Mouse (Mus musculus) kidney, embryonic 16.5 days (tissue): ENCODE results near the gene Gm42417. TPM values are rescaled to one million over a fixed set of nuclear protein-coding genes. Genes with fewer than 3 reads are reported as not detected.

Source experiments
- ATAC-seq: fragments of 200-750 bp; cut with Nextera tagmentation; 2 replicates; pipeline ENCODE4 v1.8.0; 2017; ENCODE audit warnings: moderate TSS enrichment; ENCODE audit not compliant: low FRiP score, low TSS enrichment
- H3K27ac ChIP-seq: fragments of 300-500 bp; sonication (generic); 2 replicates; pipeline ENCODE4 v1.5.1; 2014; ENCODE audit warnings: low read length
- H3K27me3 ChIP-seq: fragments of 300-500 bp; sonication (generic); 2 replicates; pipeline ENCODE4 v1.6.1; 2014; ENCODE audit warnings: low read length, control low read depth, mixed read lengths; ENCODE audit not compliant: insufficient read depth
- H3K36me3 ChIP-seq: fragments of 300-500 bp; sonication (generic); 2 replicates; pipeline ENCODE4 v1.6.1; 2014; ENCODE audit warnings: low read length, control low read depth, mixed read lengths; ENCODE audit not compliant: insufficient read depth
- H3K4me1 ChIP-seq: fragments of 300-500 bp; sonication (generic); 2 replicates; pipeline ENCODE4 v1.6.1; 2014; ENCODE audit warnings: low read length, control low read depth, mixed read lengths; ENCODE audit not compliant: insufficient read depth
- H3K4me2 ChIP-seq: fragments of 300-500 bp; sonication (generic); replicated peaks from 2 replicates; pipeline ENCODE4 v1.6.1; 2014; ENCODE audit warnings: low read depth, low read length
- H3K4me3 ChIP-seq: fragments of 300-500 bp; sonication (generic); 2 replicates; pipeline ENCODE4 v1.5.1; 2014; ENCODE audit warnings: mild to moderate bottlenecking, low read length
- H3K9ac ChIP-seq: fragments of 300-500 bp; sonication (generic); replicated peaks from 2 replicates; pipeline ENCODE4 v1.6.1; 2014; ENCODE audit warnings: low read length
- H3K9me3 ChIP-seq: fragments of 300-500 bp; sonication (generic); 2 replicates; pipeline ENCODE4 v1.6.1; 2016; ENCODE audit warnings: low read length, control low read depth
- WGBS: fragments of 180-500 bp; shearing (Covaris S2); extraction: QIAGEN DNeasy Blood & Tissue Kit; methylation state at CpG from one replicate; pipeline ENCODE4 v1.1.7; 2014; 5-methylcytosine and 5-hydroxymethylcytosine counted together
- polyA plus RNA-seq: library from polyadenylated mRNA; unstranded; fragments of >200 nt; fragmentation: Nextera tagmentation; extraction: Ambion mirVana; gene quantifications from 2 replicates; pipeline ENCODE4 v1.2.1, GENCODE M21; 2015

The Gm42417 gene
- polyA plus RNA-seq, 1 experiment from 2014 or later: 0.30 TPM

DNA sequence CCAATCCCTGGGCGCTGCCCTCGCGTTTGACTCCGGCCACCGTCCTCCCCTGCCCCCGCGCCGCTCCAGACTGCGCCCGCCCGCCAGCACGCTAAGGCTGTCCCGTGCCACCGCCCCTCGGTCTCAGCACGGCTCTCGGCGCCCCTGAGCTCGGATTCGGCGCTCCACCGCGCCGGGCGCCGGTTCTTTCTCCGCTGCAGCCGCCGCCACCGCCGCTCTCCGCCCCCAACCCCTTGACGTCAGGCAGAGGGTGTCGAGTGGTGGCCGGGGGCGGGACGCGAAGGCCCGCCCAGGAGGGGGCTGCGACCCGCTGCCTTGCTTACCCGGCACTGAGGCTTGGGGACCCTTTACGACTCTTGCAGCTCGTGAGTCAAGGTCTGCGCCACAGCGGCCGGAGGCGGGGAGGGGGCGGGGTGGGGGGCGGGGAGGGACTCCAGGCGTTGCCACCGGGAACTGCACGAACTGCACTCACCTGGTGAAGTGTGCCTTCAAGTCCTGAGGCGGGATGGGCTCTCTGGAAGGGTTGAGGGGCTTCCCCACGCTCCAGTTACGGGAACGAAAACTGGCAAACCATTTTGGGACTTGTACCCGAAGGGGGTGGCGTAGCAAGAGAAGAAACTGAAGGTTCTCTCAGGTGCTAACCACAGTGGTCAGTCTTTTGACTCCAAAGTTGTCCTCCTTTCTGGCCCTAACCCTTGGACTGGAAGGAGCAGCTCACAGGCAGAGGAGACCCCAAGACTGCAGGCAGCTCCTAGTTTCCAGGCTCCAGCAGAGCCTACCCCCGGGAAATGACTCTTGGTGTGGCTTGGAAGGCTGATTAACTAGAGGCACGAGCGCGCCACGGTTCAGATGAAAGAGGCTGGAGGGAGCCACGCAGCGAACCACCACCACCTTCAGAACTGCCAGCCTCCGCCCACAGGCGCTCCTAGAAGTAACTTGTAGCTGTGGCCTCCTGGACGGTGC, 19.1 kb upstream of the Gm42417 start, which contains the start of gene Sema4c:
Gene Sema4c (minus strand): TSS at position 319 of the 963 bp plus-strand sequence.
- no peaks in the 10 kb centered on the region for H3K9me3 ChIP-seq
- peaks cover 16% of the 10 kb centered on the region for H3K36me3 ChIP-seq
- peak within 1 kb of the TSS; percentile 97 for H3K4me2 ChIP-seq
- H3K4me1 ChIP-seq: peaks cover 77% of the 10 kb centered on the region
- H3K9ac ChIP-seq: peak within 1 kb of the TSS; percentile 90
- peak; percentile 73 for ATAC-seq
- H3K27me3 ChIP-seq: no peaks in the 10 kb centered on the region
- peak within 1 kb of the TSS; percentile 89 for H3K4me3 ChIP-seq
- under 1% methylated on average over 64 of the region's 69 CpGs for WGBS
- peak within 1 kb of the TSS; percentile 98 for H3K27ac ChIP-seq

DNA sequence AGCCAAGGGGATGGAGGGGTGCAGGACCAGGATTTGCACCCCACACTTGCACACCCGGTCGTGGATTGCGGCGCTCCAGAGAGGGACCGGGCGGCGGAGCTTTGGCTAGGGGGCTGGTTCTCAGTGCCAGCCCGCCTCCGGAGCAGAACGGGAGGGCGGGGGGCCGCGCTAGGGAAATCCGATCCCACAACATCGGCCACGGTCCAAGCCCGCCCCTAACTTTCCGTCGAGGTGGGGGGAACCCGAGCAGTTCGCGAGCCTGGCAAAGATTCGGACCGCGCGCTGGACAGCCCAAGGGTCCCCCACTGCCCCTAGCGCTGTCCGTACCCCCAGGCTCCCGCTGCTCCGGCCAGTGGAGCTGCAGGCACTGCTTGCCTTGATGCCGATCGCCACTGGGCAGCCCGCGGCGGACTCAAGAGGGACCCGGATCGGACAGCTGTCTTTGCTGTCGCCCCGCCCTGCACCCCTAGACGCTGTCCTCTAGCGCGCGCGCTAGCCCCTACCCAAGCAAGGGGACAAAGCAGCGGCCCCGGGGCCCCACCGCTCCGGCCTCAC, 18.3 kb upstream of the Gm42417 start:
- peak overlapping the region; percentile 90 for H3K9ac ChIP-seq
- H3K36me3 ChIP-seq: peaks cover 24% of the 10 kb centered on the region
- peak overlapping the region; percentile 89 for H3K4me3 ChIP-seq
- H3K4me1 ChIP-seq: peaks cover 76% of the 10 kb centered on the region
- no peaks in the 10 kb centered on the region for H3K9me3 ChIP-seq
- no peaks in the 10 kb centered on the region for H3K27me3 ChIP-seq
- under 1% methylated on average over 48 of the region's 48 CpGs for WGBS
- ATAC-seq: peak; percentile 78
- H3K4me2 ChIP-seq: peak overlapping the region; percentile 97
- peak overlapping the region; percentile 98 for H3K27ac ChIP-seq

DNA sequence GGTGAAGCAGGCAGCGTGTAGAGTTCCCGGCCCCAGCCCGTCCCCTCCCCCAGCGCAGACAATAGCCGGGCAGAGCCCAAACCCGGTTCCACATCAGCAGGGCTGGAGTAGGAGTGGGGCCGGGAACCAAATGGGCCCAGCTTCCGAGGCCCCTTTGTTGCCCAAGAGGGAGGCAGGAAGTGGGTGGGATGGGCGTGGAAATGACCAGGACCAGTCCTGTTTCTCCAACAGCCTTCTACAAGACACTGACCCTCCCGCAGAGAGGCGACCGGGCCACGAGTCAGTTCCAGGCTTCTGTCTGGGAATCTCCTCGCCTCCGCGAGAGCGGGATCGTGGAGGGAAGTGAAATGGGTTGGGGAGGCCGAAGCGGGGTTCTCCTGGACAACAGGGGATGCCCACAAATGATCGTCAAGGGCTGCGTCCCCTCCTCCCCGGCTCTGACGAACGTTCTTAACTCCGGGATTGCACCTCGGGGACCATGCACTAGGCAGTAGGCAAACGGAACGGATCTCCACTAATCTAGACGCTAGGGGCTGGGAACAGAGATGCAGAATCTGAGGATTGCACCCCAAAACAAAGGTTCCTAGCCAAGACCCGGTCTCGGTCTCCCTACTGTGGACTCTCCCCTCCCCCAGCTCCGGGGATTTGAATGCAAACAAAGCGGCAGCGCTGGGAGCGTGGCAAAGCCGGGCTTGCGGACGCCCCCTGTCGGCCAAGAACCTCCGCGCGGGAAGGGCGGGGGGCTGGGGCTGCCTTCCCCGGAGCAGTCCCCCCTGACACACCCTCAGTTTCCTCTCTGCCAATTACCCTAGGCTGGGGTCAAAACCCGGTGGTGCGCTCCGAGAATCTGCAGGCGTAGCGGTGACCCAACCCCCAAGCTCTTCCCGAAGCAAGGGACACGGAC, 17.6 kb upstream of the Gm42417 start:
- Histone ChIP-seq H3K9me3 (no peaks in the 10 kb centered on the region), H3K27ac (peak overlapping the region; percentile 98), H3K36me3 (peaks cover 31% of the 10 kb centered on the region), H3K4me3 (peak overlapping the region; percentile 89), H3K9ac (peak overlapping the region; percentile 90), H3K4me2 (peak overlapping the region; percentile 97), H3K27me3 (no peaks in the 10 kb centered on the region), H3K4me1 (peaks cover 71% of the 10 kb centered on the region)
- ATAC-seq: peak; percentile 78
- 0% methylated on average over 52 of the region's 52 CpGs for WGBS

DNA sequence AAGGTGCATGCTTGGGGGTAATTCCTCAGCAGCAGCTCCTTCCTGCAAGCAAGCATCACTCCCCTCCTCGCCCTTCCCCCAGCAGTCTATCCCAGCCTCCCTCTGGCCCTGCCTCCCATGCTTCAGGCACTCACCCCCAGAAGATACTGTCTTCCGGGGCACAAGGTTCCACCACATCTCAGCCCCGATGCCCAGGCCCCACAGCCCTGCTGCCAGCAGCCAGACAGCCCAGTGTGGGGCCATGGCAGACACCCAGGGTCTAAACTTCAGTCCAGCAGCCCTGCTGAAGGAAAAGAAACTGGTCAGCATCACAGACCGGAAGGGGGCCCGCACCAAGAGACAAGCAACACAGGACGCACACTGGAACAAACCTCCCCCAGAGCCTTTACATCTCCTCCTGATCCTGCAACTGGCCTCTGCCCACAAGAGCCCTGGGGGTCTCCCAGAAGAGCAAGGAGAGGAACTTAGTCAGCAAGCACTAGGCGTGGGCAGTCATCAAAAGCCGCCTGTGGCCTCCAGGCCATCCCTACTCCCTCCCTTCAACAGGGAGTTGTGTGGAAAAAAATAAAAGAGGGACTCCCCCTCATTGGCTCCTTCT, 16.7 kb upstream of the Gm42417 start:
- H3K27ac ChIP-seq: peak overlapping the region; percentile 98
- ATAC-seq: no peak
- peak overlapping the region; percentile 90 for H3K9ac ChIP-seq
- H3K27me3 ChIP-seq: no peaks in the 10 kb centered on the region
- peak overlapping the region; percentile 89 for H3K4me3 ChIP-seq
- 4% methylated on average over 8 of the region's 8 CpGs for WGBS
- H3K36me3 ChIP-seq: peaks cover 40% of the 10 kb centered on the region
- H3K4me1 ChIP-seq: peaks cover 62% of the 10 kb centered on the region
- no peaks in the 10 kb centered on the region for H3K9me3 ChIP-seq
- peak overlapping the region; percentile 97 for H3K4me2 ChIP-seq

DNA sequence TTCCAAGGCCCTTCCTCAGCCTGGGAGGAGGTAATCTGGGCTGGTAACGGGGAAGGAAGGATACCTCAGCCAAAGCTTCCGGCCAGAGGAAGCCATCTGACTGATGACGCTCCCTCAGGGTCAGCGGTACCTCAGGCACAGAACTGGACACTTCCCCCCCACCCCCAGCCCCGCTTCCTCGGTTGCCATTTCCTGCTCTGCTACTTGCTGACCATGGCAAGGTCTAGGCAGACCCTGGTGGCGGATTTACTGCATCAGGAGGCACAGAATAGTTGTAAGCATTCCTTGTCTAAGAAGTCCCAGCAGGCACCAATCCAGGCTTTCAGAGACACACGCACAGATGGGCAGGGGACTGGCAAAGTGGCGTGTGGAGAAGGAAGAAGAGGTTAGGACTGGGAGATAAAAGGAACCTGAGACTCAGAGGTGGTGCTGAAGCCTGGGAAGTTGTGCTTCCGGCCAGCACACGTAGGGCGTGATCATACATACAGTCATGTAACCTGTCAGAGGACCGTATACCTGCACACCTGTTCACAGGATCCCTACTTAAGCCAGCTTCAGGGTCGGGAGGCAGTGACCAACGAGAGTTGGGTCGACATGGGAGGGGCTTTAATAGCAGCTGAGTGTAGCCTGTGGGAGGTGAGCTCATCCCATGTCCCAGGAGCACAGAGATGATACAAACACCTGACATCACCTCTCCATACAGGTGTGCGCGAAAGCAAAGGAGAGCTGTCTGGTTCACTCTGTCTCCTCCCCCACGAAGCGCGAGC, 15.6 kb upstream of the Gm42417 start:
- peak overlapping the region; percentile 90 for H3K9ac ChIP-seq
- ATAC-seq: no peak
- no peaks in the 10 kb centered on the region for H3K27me3 ChIP-seq
- peaks cover 51% of the 10 kb centered on the region for H3K36me3 ChIP-seq
- peaks cover 53% of the 10 kb centered on the region for H3K4me1 ChIP-seq
- peak overlapping the region; percentile 98 for H3K27ac ChIP-seq
- H3K4me3 ChIP-seq: peak overlapping the region; percentile 89
- no peaks in the 10 kb centered on the region for H3K9me3 ChIP-seq
- H3K4me2 ChIP-seq: peak overlapping the region; percentile 97
- 40% methylated on average over 21 of the region's 21 CpGs for WGBS

DNA sequence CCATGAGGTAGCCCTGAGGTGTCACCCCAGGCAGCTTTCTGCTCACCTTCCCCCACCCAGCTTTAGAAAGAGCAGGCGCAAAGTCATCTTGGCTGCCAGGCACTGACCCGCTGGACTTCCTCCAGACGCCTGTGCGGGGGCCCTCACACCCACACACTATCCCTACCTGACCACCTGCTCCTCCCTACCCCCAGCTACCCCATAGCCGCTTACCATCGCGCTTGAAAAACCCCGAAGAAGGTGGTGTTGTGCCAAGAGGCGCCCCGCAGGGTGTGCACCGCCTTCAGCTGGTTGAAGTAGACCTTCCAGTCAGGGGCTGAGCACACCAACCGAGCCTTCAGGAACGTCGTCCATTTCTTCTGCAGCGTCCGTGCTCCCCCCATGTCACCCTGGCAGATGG, 13.3 kb upstream of the Gm42417 start:
- Histone ChIP-seq H3K27ac (no peak overlapping the region), H3K27me3 (no peaks in the 10 kb centered on the region), H3K9ac (no peak overlapping the region), H3K9me3 (no peaks in the 10 kb centered on the region), H3K4me3 (no peak overlapping the region), H3K4me1 (peaks cover 59% of the 10 kb centered on the region), H3K36me3 (peaks cover 63% of the 10 kb centered on the region), H3K4me2 (no peak overlapping the region)
- WGBS: 71% methylated on average over 16 of the region's 16 CpGs
- no peak for ATAC-seq

DNA sequence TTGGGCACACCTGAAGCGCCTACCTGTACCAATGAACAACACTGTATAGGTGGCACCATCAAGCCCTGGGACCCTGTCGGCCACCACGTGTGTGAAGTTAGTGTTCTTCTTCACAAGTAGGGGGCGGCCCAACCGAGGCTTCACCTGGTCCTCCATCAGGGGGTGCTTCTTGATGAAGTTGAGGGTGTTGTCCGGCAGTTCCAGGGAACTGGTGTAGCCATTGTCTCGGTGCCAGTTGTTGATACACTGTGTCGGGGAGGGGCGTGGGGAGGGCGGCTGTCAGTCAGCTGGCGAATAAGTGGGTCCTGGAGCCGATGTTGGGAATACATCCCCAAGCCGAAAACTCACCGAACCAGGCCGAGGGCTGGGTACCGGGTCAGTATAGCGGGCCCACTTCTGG, 12.7 kb upstream of the Gm42417 start:
- Histone ChIP-seq H3K9ac (no peak overlapping the region), H3K4me3 (no peak overlapping the region), H3K9me3 (no peaks in the 10 kb centered on the region), H3K36me3 (peaks cover 63% of the 10 kb centered on the region), H3K27me3 (no peaks in the 10 kb centered on the region), H3K4me2 (no peak overlapping the region), H3K27ac (no peak overlapping the region), H3K4me1 (peaks cover 62% of the 10 kb centered on the region)
- ATAC-seq: no peak
- WGBS: 88% methylated on average over 17 of the region's 17 CpGs

DNA sequence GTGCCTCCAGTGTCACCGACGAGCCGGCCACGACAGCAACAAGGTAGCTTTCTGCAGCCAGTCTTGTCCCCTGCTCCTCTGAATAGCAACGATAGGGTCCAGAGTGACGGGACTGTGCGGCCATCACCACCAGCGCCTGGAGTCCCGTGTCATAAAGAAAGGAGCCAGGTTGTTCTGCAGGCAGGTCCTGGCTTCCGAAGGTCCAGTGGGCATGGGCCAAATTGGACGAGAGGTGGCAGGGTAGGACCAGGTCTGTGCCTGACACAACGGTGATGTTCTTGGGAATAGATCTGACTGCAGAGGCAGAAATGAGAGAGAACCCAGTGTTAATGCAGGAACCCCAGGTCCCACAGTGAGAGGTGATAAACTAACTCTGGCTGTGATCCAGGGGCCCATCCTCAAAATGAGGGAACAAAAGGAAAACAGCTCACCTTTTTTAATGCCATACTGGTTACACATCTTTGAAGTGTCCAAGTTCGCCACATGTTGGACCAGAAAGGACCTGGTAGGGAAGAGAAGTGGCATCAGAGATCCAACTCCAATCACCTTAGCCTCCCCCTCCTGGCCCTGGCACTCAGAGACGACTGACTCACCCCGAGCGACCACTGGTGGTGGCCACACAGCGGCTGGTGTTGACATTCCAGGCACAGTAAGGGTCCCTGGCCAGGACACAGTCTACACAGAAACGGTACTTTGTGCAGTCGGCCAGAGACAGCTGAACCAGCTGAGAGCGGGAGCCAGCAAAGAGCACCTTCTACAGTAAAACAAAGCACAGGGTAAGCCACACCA, 11.0 kb upstream of the Gm42417 start:
- H3K27ac ChIP-seq: no peak overlapping the region
- 0 out of 2 replicates have a peak overlapping the region, but pooled peaks have one; percentile 18 for H3K9ac ChIP-seq
- H3K4me3 ChIP-seq: no peak overlapping the region
- H3K27me3 ChIP-seq: no peaks in the 10 kb centered on the region
- 68% methylated on average over 20 of the region's 20 CpGs for WGBS
- ATAC-seq: no peak
- H3K36me3 ChIP-seq: peaks cover 60% of the 10 kb centered on the region
- no peaks in the 10 kb centered on the region for H3K9me3 ChIP-seq
- H3K4me1 ChIP-seq: peaks cover 62% of the 10 kb centered on the region
- no peak overlapping the region for H3K4me2 ChIP-seq
